Mouse (Mus musculus): ENCODE measurements around the gene Ercc2.

DNA sequence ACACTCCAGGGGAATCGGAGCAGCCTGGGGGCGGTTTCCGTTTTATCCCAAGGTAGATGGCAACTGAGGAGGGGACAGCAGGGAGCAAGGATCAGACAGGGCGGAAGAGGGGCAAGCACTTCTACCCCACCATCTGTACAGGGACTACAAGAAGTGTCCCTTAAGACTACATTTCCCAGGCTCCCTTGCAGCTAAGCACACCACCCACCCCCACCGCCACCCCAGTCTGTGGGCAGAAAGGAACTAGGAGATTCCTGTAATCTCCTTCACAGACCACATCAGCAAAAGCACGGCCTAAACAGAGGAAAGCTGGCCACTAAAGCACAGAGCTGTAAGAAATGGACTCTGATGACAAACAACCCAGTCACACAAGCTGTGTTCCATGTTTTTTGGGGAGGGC is 44.5 kb downstream of the Ercc2 start:
- TF ChIP-seq CTCF (IDR thresholded peaks at IDR 0.05; ENCODE audit: extremely low read depth, insufficient read depth, low read length) (no peak), POLR2A (IDR thresholded peaks at IDR 0.05; ENCODE audit: extremely low read depth, insufficient read depth, low read length) (no peak)

Data from cortical plate, adult 2 months (tissue).